Mouse (Mus musculus) midbrain, embryonic 10.5 days (tissue): ENCODE measurements at regions not wholly inside any gene's neighbourhood (a gene's known extent, or its start where the extent isn't known, plus 50 kb on each side); places are given as distances from the start of the nearest gene placed in this dataset.
A peak's percentile ranks its signal among the peaks of the same experiment; 100 is the strongest.

Experiments
- DNase-seq: peaks from one replicate; pipeline ENCODE4 v3.0.0-alpha.2; 2017; ENCODE audit warnings: low spot score
- H3K27ac ChIP-seq: fragments of 300-500 bp; sonication (generic); replicated peaks from 2 replicates; pipeline ENCODE4 v1.5.1; 2016; ENCODE audit warnings: mild to moderate bottlenecking
- H3K27me3 ChIP-seq: fragments of 300-500 bp; sonication (generic); 2 replicates; pipeline ENCODE4 v1.6.1; 2016; ENCODE audit warnings: low read depth, mild to moderate bottlenecking; ENCODE audit not compliant: poor library complexity, severe bottlenecking
- H3K36me3 ChIP-seq: fragments of 300-500 bp; sonication (generic); 2 replicates; pipeline ENCODE4 v1.6.1; 2016; ENCODE audit warnings: mild to moderate bottlenecking, moderate library complexity
- H3K4me1 ChIP-seq: fragments of 300-500 bp; sonication (generic); 2 replicates; pipeline ENCODE4 v1.6.1; 2016
- H3K4me3 ChIP-seq: fragments of 300-500 bp; sonication (generic); 2 replicates; pipeline ENCODE4 v1.5.1; 2016; ENCODE audit warnings: mild to moderate bottlenecking, moderate library complexity
- H3K9me3 ChIP-seq: fragments of 300-500 bp; sonication (generic); replicated peaks from 2 replicates; pipeline ENCODE4 v1.6.1; 2016; ENCODE audit warnings: mild to moderate bottlenecking
- WGBS: fragments of 180-500 bp; shearing (Covaris S2); methylation state at CpG from one replicate; pipeline ENCODE4 v1.1.7; 2016; 5-methylcytosine and 5-hydroxymethylcytosine counted together

DNA sequence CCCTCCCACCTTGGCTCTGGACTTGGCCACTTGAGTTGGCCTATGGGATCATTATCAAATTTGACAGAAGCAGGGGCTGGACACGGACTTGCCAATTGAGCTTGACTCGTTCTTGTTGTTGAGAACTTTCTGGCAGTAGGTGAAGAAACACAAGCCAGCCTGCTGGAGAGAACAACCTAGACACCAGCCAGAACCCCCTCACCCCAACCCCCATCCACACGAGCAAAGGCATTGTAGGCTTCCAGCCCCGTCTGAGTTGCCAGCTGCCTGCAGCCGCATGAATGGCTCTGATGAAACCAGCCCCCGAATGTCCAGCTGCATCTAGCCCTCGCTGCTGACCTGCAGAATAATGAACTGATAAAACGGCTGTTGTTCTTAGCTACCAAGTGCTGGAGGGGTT, 98.7 kb upstream of the Magi3 start:
- Histone ChIP-seq H3K27me3 (no peaks in the 10 kb centered on the region), H3K4me3 (0 out of 2 replicates have a peak overlapping the region, but pooled peaks have one; percentile 1), H3K36me3 (no peaks in the 10 kb centered on the region), H3K27ac (peak overlapping the region; percentile 72), H3K9me3 (no peaks in the 10 kb centered on the region), H3K4me1 (peaks cover 17% of the 10 kb centered on the region)
- DNase-seq = peak; percentile 42
- 29% methylated on average over 8 of the region's 8 CpGs for WGBS

DNA sequence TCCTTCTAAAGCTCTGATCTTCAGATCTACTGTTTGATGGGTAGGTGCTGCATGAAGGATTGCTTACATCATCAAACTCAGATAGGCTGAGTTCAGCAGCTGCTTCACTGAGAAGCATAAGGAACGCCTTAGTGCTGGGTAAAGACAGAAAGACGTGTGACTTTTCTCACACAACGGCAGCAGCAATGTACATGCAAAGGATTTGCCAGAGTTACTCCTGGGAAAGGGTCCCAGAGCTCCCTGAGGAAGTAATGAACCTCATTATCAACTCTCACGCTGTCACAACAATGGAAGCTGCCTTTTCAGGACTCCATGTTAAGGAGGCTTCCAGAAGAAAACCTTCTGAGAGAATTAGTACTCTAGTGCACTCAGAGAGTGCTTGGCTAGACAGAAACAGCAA, 97.4 kb upstream of the Magi3 start:
- WGBS = 86% methylated on average over 4 of the region's 4 CpGs
- Histone ChIP-seq H3K9me3 (no peaks in the 10 kb centered on the region), H3K4me1 (peaks cover 17% of the 10 kb centered on the region), H3K36me3 (no peaks in the 10 kb centered on the region), H3K4me3 (no peak overlapping the region), H3K27me3 (no peaks in the 10 kb centered on the region), H3K27ac (no peak overlapping the region)
- DNase-seq = no peak

DNA sequence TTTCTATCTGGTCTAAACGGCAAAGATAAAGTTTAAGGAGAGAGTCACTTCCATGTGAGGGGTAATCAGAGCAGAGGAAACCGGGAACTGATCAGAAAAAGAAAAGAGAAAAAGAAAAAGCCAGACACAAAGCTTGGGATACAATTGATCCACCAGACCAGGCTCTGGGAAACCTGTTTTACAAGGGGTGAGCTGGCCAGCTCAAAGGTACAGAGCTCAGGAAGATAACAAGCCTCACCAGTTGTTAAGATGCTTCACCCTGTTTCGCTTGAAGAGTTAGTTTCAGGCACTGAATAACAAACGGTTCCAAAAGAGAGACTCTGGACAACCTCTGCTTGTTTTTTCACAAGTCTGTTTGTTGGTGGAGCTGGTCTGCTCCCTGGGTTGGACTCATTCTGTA, 92.9 kb upstream of the Magi3 start:
- no peak for DNase-seq
- no peaks in the 10 kb centered on the region for H3K9me3 ChIP-seq
- no peaks in the 10 kb centered on the region for H3K36me3 ChIP-seq
- WGBS = 80% methylated on average over 4 of the region's 4 CpGs
- H3K4me3 ChIP-seq = no peak overlapping the region
- peaks cover 15% of the 10 kb centered on the region for H3K4me1 ChIP-seq
- H3K27me3 ChIP-seq = no peaks in the 10 kb centered on the region
- H3K27ac ChIP-seq = no peak overlapping the region

DNA sequence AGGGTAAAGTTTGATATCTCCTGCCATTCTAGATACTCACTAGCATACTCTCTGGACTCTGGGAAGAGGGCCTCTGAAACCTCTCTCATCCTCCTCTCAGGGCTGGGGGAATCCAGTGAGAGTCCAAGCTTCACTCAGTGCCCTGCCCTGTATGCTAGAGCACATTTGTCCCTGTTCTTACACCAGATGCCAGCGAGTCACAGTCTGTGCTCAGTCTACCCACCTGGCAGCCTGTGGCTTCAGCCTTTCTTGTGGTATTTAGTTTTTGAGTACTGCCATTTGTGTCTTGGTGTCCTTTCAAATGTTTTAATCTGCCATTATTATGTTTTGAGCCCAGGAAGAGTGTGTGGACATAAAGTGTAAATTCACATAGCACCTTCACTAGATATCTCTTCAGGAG, 86.8 kb upstream of the Magi3 start:
- Histone ChIP-seq H3K4me1 (peaks cover 43% of the 10 kb centered on the region), H3K9me3 (no peaks in the 10 kb centered on the region), H3K4me3 (no peak overlapping the region), H3K27ac (peak overlapping the region; percentile 73), H3K27me3 (no peaks in the 10 kb centered on the region), H3K36me3 (no peaks in the 10 kb centered on the region)
- no peak for DNase-seq
- 75% methylated on average over 1 of the region's 1 CpGs for WGBS

DNA sequence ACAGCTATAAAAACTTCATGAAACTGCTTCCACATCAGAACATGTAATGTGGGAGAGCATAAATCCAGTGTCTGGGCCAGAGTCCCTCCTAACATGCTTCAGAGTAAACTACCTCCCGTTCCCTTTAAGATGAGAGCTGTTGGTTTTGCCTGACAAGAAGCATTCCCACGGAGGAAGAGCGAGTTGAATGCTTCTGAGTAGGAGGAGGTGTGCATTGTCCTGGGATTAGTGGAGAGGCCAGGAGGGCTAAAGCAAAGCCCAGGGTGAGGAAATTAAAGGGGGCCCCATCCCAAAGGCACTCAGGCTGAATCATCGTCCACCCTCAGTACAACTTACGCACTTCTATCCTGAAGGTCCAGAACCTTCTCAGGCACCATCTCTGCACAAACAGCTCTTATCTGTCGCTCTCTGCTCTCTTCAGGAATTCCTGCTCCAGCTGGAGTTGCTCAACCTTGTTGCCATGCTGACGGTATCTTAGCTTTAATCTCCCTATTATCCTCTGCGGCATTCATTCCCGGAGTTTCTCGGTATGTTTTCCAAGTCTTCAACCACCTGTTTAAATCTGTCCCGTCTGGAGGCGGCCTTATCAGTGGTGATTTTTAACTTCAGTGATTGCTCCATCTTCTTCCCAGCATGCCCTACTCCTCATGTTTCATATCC, 85.9 kb upstream of the Magi3 start:
- no peaks in the 10 kb centered on the region for H3K36me3 ChIP-seq
- peak; percentile 60 for DNase-seq
- no peaks in the 10 kb centered on the region for H3K9me3 ChIP-seq
- H3K4me1 ChIP-seq = peaks cover 44% of the 10 kb centered on the region
- H3K27me3 ChIP-seq = no peaks in the 10 kb centered on the region
- H3K4me3 ChIP-seq = peak overlapping the region; percentile 22
- H3K27ac ChIP-seq = peak overlapping the region; percentile 76
- WGBS = 14% methylated on average over 12 of the region's 12 CpGs

DNA sequence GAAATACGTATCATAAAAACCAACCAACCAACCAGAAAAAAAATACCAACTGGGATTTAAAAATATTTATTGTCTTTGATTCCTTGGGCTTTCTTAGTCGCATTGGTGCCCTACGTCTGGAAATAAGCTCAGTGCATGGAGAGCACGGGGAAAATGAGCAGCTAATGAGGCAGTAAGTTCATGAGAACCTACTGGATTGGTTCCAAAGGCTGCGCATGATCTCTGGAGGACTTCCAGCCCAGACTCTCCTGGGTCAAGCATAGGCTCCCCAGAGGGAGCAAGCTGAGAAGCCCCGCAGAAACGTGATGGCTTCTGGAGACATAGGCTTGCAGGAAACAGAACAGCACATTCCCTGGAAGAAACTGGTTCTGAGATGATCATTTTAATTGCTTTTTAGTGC, 83.4 kb upstream of the Magi3 start:
- H3K27me3 ChIP-seq = no peaks in the 10 kb centered on the region
- peaks cover 54% of the 10 kb centered on the region for H3K4me1 ChIP-seq
- no peak overlapping the region for H3K4me3 ChIP-seq
- DNase-seq = no peak
- H3K27ac ChIP-seq = no peak overlapping the region
- no peaks in the 10 kb centered on the region for H3K36me3 ChIP-seq
- WGBS = 86% methylated on average over 7 of the region's 7 CpGs
- no peaks in the 10 kb centered on the region for H3K9me3 ChIP-seq

DNA sequence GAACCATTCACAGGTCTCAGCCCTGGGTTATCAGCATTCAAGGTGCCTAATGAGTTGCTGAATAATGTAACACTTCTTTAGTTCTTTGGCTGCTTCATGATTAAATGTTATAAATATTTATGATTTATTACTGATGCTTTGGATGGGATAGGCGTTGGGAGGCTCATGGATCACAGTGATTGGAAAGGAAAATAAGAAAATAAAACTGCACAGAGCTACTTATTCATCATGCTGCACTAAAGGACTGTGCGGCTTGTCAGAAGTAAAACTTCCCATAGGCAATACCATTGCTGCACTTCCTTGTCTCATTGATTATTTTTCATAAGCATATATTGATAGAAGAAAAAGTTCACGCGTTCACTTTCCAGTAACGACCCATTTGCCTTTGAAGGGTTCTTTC, 80.0 kb upstream of the Magi3 start:
- DNase-seq = no peak
- WGBS = 88% methylated on average over 5 of the region's 5 CpGs
- no peak overlapping the region for H3K27ac ChIP-seq
- H3K4me1 ChIP-seq = peaks cover 36% of the 10 kb centered on the region
- H3K27me3 ChIP-seq = no peaks in the 10 kb centered on the region
- H3K36me3 ChIP-seq = no peaks in the 10 kb centered on the region
- H3K4me3 ChIP-seq = no peak overlapping the region
- H3K9me3 ChIP-seq = no peaks in the 10 kb centered on the region

DNA sequence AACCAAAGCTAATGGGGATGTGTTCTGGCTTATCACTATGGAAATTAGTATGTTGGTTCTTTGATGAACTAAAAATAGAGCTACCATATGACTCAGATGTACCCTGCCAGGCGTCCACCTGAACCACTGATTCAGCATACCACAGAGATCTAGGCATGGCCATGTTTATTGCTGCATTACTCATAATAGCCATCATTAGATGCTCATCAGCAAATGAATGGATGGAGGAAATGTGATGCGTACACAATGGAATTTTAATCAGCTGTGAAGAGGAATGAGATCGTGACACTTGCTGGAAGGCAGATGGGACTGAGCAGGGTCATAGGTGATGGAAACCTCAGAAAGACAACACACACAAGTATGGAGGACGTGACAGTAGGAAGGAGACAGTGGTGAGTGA, 78.7 kb upstream of the Magi3 start:
- no peaks in the 10 kb centered on the region for H3K9me3 ChIP-seq
- H3K27ac ChIP-seq = no peak overlapping the region
- no peak overlapping the region for H3K4me3 ChIP-seq
- no peaks in the 10 kb centered on the region for H3K36me3 ChIP-seq
- H3K27me3 ChIP-seq = no peaks in the 10 kb centered on the region
- H3K4me1 ChIP-seq = peaks cover 45% of the 10 kb centered on the region
- WGBS = 57% methylated on average over 4 of the region's 4 CpGs
- DNase-seq = no peak

DNA sequence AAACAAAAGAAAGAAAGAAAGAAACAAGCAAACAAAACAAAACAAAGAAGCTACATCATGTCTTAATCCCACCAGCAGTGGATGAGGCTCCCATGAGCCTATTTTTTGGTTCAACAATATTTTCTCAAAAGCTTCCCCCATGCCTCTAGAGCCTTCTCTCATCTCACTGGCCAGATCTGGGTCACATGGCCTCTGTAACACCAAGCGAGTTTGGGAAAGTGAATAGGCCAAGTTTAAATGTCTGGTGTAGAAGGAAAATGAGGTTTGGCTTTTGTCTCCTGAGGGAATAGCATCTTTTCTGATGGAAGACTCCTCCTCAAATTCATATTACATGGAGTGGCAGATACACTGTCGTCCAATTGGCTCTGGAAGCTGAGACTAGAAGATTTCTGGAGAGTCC, 78.2 kb upstream of the Magi3 start:
- DNase-seq = no peak
- no peak overlapping the region for H3K27ac ChIP-seq
- no peaks in the 10 kb centered on the region for H3K36me3 ChIP-seq
- WGBS = 93% methylated on average over 2 of the region's 2 CpGs
- H3K9me3 ChIP-seq = no peaks in the 10 kb centered on the region
- no peak overlapping the region for H3K4me3 ChIP-seq
- H3K27me3 ChIP-seq = no peaks in the 10 kb centered on the region
- peaks cover 45% of the 10 kb centered on the region for H3K4me1 ChIP-seq

DNA sequence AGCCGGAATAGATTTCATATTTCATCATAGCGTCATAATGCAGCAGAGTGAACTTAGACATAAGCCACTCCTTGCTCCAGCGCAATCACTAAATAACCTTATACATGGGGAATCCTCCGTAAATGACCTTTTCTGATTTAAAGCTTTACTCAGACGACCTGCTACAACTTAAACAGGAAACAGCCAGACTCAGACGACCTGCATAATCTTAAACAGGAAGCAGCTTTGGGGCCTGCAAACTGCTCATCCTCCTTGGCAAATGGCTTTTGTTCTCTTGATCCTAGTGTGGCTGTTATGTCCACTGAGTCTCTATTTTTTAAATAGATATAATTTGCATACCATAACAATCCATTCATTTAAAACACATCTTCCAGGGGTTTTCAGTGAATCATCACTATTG, 76.9 kb upstream of the Magi3 start:
- Histone ChIP-seq H3K4me3 (no peak overlapping the region), H3K27me3 (no peaks in the 10 kb centered on the region), H3K27ac (no peak overlapping the region), H3K9me3 (no peaks in the 10 kb centered on the region), H3K4me1 (peaks cover 45% of the 10 kb centered on the region), H3K36me3 (no peaks in the 10 kb centered on the region)
- WGBS = 73% methylated on average over 6 of the region's 6 CpGs
- DNase-seq = no peak

DNA sequence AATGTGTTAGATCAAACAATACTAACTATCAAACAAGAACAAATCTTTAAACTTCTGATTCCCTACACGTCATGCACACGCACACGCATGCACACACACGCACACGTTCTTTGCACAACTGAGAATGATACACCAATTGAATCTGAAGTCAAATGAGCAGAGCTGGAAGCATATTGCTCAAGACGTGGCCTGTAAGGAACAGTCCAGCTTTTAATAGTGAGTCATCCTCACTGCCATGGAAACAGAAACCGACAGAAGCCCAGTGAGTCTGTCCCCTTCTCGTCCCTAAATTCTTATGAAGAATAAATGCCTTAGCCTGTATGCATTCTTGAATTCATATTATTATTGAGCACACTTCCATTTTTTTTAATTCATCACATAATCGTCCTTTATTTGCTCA, 75.7 kb upstream of the Magi3 start:
- Histone ChIP-seq H3K36me3 (no peaks in the 10 kb centered on the region), H3K4me3 (no peak overlapping the region), H3K27me3 (no peaks in the 10 kb centered on the region), H3K9me3 (no peaks in the 10 kb centered on the region), H3K27ac (no peak overlapping the region), H3K4me1 (peaks cover 38% of the 10 kb centered on the region)
- DNase-seq = no peak
- WGBS = 71% methylated on average over 9 of the region's 9 CpGs

DNA sequence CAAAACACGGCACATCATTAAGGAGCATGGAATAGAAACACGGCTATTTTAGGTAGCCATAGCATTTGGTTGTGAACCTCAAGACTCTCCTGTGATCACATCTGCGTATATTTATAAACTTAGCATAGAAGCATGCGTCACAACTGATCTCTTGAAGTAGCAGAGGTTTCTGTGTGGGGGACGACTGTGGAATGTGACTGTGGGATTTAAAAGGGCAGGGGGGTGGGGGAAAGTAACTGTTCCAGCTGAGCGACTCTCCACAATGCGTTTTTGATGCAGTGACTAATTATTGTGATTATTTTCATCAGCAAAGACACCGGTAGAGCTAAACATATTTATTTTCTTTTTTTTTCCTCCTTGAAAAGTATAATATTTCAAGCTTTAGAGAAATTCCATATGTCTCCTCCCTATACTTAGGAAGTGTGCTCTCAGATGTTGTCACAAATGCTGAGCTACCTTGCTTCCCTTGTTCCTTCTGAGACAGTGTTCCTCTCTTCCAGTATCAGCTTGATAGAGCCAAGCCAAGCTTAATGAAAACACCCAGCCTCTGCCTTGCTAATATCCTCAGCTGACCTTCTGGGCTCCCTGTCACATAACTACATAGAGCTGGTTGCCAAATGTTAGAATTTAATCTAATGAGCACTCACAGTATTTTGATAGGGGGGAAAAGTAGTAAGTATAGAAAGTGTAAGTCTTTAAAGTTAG, 75.0 kb upstream of the Magi3 start:
- peaks cover 35% of the 10 kb centered on the region for H3K4me1 ChIP-seq
- no peaks in the 10 kb centered on the region for H3K27me3 ChIP-seq
- no peak for DNase-seq
- 37% methylated on average over 8 of the region's 8 CpGs for WGBS
- no peak overlapping the region for H3K4me3 ChIP-seq
- no peaks in the 10 kb centered on the region for H3K36me3 ChIP-seq
- peak overlapping the region; percentile 52 for H3K27ac ChIP-seq
- H3K9me3 ChIP-seq = no peaks in the 10 kb centered on the region

DNA sequence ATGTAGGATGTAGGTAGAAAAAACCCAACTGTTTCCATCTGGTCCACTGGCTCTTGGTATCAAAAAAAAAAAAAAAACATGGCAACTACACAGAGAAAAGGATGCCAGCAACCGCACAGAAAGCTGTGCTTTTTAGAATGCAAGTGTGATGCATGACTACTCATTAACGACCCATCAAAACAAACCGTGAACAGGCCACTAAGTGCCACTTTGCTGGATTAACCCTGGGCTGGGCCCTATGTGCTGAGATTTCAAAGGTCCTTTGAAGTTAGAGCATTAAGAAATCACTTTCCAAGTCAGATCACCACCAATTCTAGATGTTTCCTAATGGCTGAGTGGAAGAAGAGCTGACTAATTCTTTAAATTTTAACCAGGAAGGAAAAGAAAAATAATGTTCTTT, 73.7 kb upstream of the Magi3 start:
- Histone ChIP-seq H3K4me3 (no peak overlapping the region), H3K27ac (no peak overlapping the region), H3K36me3 (no peaks in the 10 kb centered on the region), H3K27me3 (no peaks in the 10 kb centered on the region), H3K9me3 (no peaks in the 10 kb centered on the region), H3K4me1 (peaks cover 32% of the 10 kb centered on the region)
- WGBS = 44% methylated on average over 3 of the region's 3 CpGs
- DNase-seq = no peak
